Mouse (Mus musculus) megakaryocyte, embryonic 14.5 days (primary cell): ENCODE results near the gene Hexim2.

Experiments used
- FLI1 ChIP-seq: IDR thresholded peaks from 2 replicates; pipeline ENCODE4 v1.6.1; 2012; ENCODE audit warnings: low read length, inconsistent platforms, mixed read lengths
- GATA1 ChIP-seq: IDR thresholded peaks from 3 replicates; pipeline ENCODE4 v1.6.1; 2012; ENCODE audit warnings: mixed read lengths, low read length, inconsistent platforms, borderline replicate concordance

DNA sequence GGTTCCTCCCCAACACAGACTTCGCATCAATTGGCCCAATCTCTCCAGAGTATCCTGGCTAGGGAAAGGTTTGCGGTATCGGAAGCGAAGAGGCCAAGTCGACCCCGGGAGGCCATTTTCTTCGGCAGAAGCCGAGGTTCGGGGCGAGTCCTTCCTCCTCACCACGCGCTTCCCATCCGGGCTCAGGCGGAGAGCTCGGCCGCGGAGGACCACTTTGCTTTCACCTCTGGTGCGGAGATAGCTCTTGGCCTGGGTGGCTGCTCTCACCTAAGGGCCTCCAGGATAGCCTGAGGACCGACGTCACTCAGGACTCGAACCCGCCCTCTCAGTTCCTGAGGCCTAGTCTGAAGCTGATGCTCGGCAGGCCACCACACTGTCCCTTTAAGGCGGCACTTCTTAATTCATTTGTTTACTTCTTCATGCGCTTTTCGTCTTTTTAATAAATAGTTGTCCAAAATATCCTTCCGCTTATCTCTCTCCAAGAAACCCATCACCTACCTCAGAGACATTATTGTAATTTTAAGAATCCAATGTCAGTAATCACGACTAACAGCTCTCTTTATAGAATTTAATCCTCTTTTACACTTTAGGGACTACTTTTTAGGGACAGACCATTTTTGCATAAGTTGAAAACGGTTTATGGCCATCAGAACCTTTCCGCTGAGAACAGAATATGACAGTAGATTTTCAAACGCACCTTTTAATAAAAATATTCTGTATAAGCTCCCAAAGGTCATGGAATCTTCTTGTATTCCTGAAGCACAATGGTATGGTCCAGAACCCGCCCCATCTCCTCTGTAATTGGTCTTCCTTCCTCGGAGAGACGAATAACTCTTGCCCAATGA, 16.8 kb upstream of the Hexim2 start:
- no peak for TF ChIP-seq FLI1
- TF ChIP-seq GATA1 = no peak
